Mouse (Mus musculus) MEL (cell line): ENCODE measurements at regions not wholly inside any gene's neighbourhood (a gene's known extent, or its start where the extent isn't known, plus 50 kb on each side); places are given as distances from the start of the nearest gene placed in this dataset.

ENCODE experiments used
- DNase-seq: peaks from one replicate; pipeline ENCODE4 v3.0.0; 2011; ENCODE audit warnings: low read depth, low spot score
- H3K27ac ChIP-seq: 2 replicates; pipeline ENCODE4 v1.5.1; 2012; ENCODE audit warnings: low read depth, mild to moderate bottlenecking, control low read depth, low read length, moderate library complexity; ENCODE audit not compliant: control insufficient read depth
- H3K27me3 ChIP-seq, 2 experiments: fragments of 150-350 bp in 1 of 2; sonication (generic) in 1 of 2; 2 replicates each; pipeline ENCODE4 v1.6.1; 2012; ENCODE audit warnings: low read length in 2 of 2, mild to moderate bottlenecking in 2 of 2, improper control_type of control experiment in 1 of 2, moderate library complexity in 1 of 2; ENCODE audit not compliant: insufficient read depth in 2 of 2, control insufficient read depth in 1 of 2
- H3K36me3 ChIP-seq, 2 experiments: 2 replicates each; pipeline ENCODE4 v1.6.1; 2012 to 2014; ENCODE audit warnings: low read length in 2 of 2, improper control_type of control experiment in 1 of 2, inconsistent platforms in 1 of 2, mild to moderate bottlenecking in 1 of 2; ENCODE audit not compliant: insufficient read depth in 2 of 2, control insufficient read depth in 1 of 2
- H3K4me1 ChIP-seq, 2 experiments: fragments of 150-350 bp in 1 of 2; sonication (generic) in 1 of 2; 2 replicates each; pipeline ENCODE4 v1.6.1; 2012; ENCODE audit warnings: low read length in 2 of 2, improper control_type of control experiment in 1 of 2, mild to moderate bottlenecking in 1 of 2; ENCODE audit not compliant: insufficient read depth in 2 of 2, control insufficient read depth in 1 of 2
- H3K4me3 ChIP-seq, 2 experiments: fragments of 150-350 bp in 1 of 2; sonication (generic) in 1 of 2; 2 replicates each; pipeline ENCODE4 v1.5.1; 2012; ENCODE audit warnings: low read depth in 2 of 2, low read length in 2 of 2, mild to moderate bottlenecking in 2 of 2, moderate library complexity in 2 of 2, control low read depth in 1 of 2, improper control_type of control experiment in 1 of 2; ENCODE audit not compliant: control insufficient read depth in 1 of 2, insufficient read depth in 1 of 2
- H3K79me2 ChIP-seq: 2 replicates; pipeline ENCODE4 v1.6.1; 2012; ENCODE audit warnings: mild to moderate bottlenecking, low read length, moderate library complexity; ENCODE audit not compliant: control insufficient read depth, poor library complexity, insufficient read depth
- H3K9ac ChIP-seq: 2 replicates; pipeline ENCODE4 v1.6.1; 2012; ENCODE audit warnings: low read depth, mild to moderate bottlenecking, control low read depth, low read length, moderate library complexity; ENCODE audit not compliant: control insufficient read depth, poor library complexity, severe bottlenecking
- H3K9me3 ChIP-seq: fragments of 150-350 bp; sonication (generic); replicated peaks from 2 replicates; pipeline ENCODE4 v1.6.1; 2012; ENCODE audit warnings: mild to moderate bottlenecking, low read length, improper control_type of control experiment, moderate library complexity; ENCODE audit not compliant: insufficient read depth
- BHLHE40 ChIP-seq: IDR thresholded peaks from 2 replicates; pipeline ENCODE4 v1.6.1; 2012; ENCODE audit warnings: low read depth, mild to moderate bottlenecking, inconsistent platforms, low read length, improper control_type of control experiment, borderline replicate concordance
- CHD1 ChIP-seq: IDR thresholded peaks from 2 replicates; pipeline ENCODE4 v1.6.1; 2012; ENCODE audit warnings: low read depth, mild to moderate bottlenecking, inconsistent platforms, low read length, improper control_type of control experiment
- CHD2 ChIP-seq: IDR thresholded peaks from 2 replicates; pipeline ENCODE4 v1.6.1; 2011; ENCODE audit warnings: low read length, improper control_type of control experiment
- E2F4 ChIP-seq: IDR thresholded peaks from 2 replicates; pipeline ENCODE4 v1.6.1; 2011; ENCODE audit warnings: low read depth, low read length, improper control_type of control experiment, borderline replicate concordance
- ELF1 ChIP-seq: IDR thresholded peaks from 2 replicates; pipeline ENCODE4 v1.6.1; 2014; ENCODE audit warnings: low read depth, mild to moderate bottlenecking, inconsistent platforms, low read length, improper control_type of control experiment, moderate library complexity
- EP300 ChIP-seq, 2 experiments: IDR thresholded peaks; 2 replicates each; pipeline ENCODE4 v1.6.1; 2011; ENCODE audit warnings: improper control_type of control experiment in 2 of 2, low read length in 2 of 2, low read depth in 1 of 2, mild to moderate bottlenecking in 1 of 2
- ETS1 ChIP-seq: IDR thresholded peaks from 2 replicates; pipeline ENCODE4 v1.6.1; 2012; ENCODE audit warnings: low read depth, mild to moderate bottlenecking, inconsistent platforms, low read length, improper control_type of control experiment, moderate library complexity
- GATA1 ChIP-seq: IDR thresholded peaks from 2 replicates; pipeline ENCODE4 v1.6.1; 2011; ENCODE audit warnings: low read depth, low read length, improper control_type of control experiment
- JUND ChIP-seq: IDR thresholded peaks from 2 replicates; pipeline ENCODE4 v1.6.1; 2011; ENCODE audit warnings: low read depth, mild to moderate bottlenecking, improper control_type of control experiment, low read length
- KAT2A ChIP-seq: conservative IDR thresholded peaks from 2 replicates; pipeline ENCODE4 v1.6.1; 2012; ENCODE audit warnings: low read depth, low read length, improper control_type of control experiment, inconsistent platforms
- MAFK ChIP-seq: IDR thresholded peaks from 2 replicates; pipeline ENCODE4 v1.6.1; 2011; ENCODE audit warnings: low read depth, mild to moderate bottlenecking, low read length, improper control_type of control experiment, borderline replicate concordance
- MAZ ChIP-seq: IDR thresholded peaks from 2 replicates; pipeline ENCODE4 v1.6.1; 2012; ENCODE audit warnings: low read depth, mild to moderate bottlenecking, inconsistent platforms, low read length, improper control_type of control experiment
- MEF2A ChIP-seq: IDR thresholded peaks from 2 replicates; pipeline ENCODE4 v1.6.1; 2014; ENCODE audit warnings: low read depth, mild to moderate bottlenecking, inconsistent platforms, low read length, improper control_type of control experiment; ENCODE audit not compliant: poor library complexity, insufficient replicate concordance, severe bottlenecking; ENCODE audit errors: extremely low read depth
- MXI1 ChIP-seq: IDR thresholded peaks from 2 replicates; pipeline ENCODE4 v1.6.1; 2011; ENCODE audit warnings: mild to moderate bottlenecking, low read depth, low read length, improper control_type of control experiment
- MYB ChIP-seq: IDR thresholded peaks from 2 replicates; pipeline ENCODE4 v1.6.1; 2011; ENCODE audit warnings: mild to moderate bottlenecking, low read depth, low read length, improper control_type of control experiment
- MYC ChIP-seq: IDR thresholded peaks from 2 replicates; pipeline ENCODE4 v1.6.1; 2011; ENCODE audit warnings: low read depth, mild to moderate bottlenecking, low read length, improper control_type of control experiment, moderate library complexity
- NELFE ChIP-seq: IDR thresholded peaks from 2 replicates; pipeline ENCODE4 v1.6.1; 2011; ENCODE audit warnings: low read depth, low read length, improper control_type of control experiment
- POLR2AphosphoS2 ChIP-seq: IDR thresholded peaks from 2 replicates; pipeline ENCODE4 v1.6.1; 2011; ENCODE audit warnings: low read length, improper control_type of control experiment
- RCOR1 ChIP-seq: IDR thresholded peaks from 2 replicates; pipeline ENCODE4 v1.6.1; 2012; ENCODE audit warnings: low read depth, mild to moderate bottlenecking, inconsistent platforms, low read length, improper control_type of control experiment
- SIN3A ChIP-seq: IDR thresholded peaks from 2 replicates; pipeline ENCODE4 v1.6.1; 2012; ENCODE audit warnings: low read length, improper control_type of control experiment, inconsistent platforms
- SMC3 ChIP-seq: IDR thresholded peaks from 2 replicates; pipeline ENCODE4 v1.6.1; 2011; ENCODE audit warnings: low read depth, low read length, improper control_type of control experiment
- TCF12 ChIP-seq: IDR thresholded peaks from 2 replicates; pipeline ENCODE4 v1.6.1; 2014; ENCODE audit warnings: low read depth, mild to moderate bottlenecking, inconsistent platforms, low read length, improper control_type of control experiment, moderate library complexity
- USF1 ChIP-seq: IDR thresholded peaks from 2 replicates; pipeline ENCODE4 v1.6.1; 2014; ENCODE audit warnings: low read depth, mild to moderate bottlenecking, inconsistent platforms, low read length, improper control_type of control experiment, moderate library complexity
- ZC3H11A ChIP-seq: IDR thresholded peaks from 2 replicates; pipeline ENCODE4 v1.6.1; 2012; ENCODE audit warnings: low read depth, mild to moderate bottlenecking, inconsistent platforms, low read length, improper control_type of control experiment

- Histone ChIP-seq H3K9ac (peak overlapping the region; percentile 12; the same call in 1 of the 2 replicates), H3K4me3 (no peak overlapping the region), H3K27me3 (no peaks in the 10 kb centered on the region), H3K9me3 (no peaks in the 10 kb centered on the region), H3K36me3 (peaks cover 0 to 7% of the 10 kb centered on the region in 2 experiments; a peak in 2 of 4 replicates), H3K4me1 (peaks cover 2 to 10% of the 10 kb centered on the region in 2 experiments; a peak in 2 of 4 replicates), H3K79me2 (no peaks in the 10 kb centered on the region), H3K27ac (peak overlapping the region; percentile 16; the same call in 1 of the 2 replicates)
- TF ChIP-seq MAFK (peak; percentile 69; the same call in 1 of the 2 replicates), MYC (peak; percentile 73), ETS1 (peak; percentile 49; the same call in 1 of the 2 replicates), RCOR1 (peak; percentile 37; the same call in 1 of the 2 replicates), KAT2A (no peak), ELF1 (peak; percentile 66; the same call in 1 of the 2 replicates), GATA1 (peak; percentile 11; the same call in 1 of the 2 replicates), SIN3A (no peak), TCF12 (peak; percentile 14; the same call in 1 of the 2 replicates), ZC3H11A (peak; percentile 26), EP300 (IDR thresholded peaks at IDR 0.05; ENCODE audit: low read depth in 1 of 2, low read length in 2 of 2) (peak; percentile 68 to 69), MXI1 (0 out of 2 replicates have a peak, but pooled peaks have one; percentile 28), CHD1 (no peak)
- DNase-seq = peak; percentile 84
Observed at GRCm38 (mm10) chr15:17962778-17963177, 856.0 kb upstream of the Cdh10 start.

DNA sequence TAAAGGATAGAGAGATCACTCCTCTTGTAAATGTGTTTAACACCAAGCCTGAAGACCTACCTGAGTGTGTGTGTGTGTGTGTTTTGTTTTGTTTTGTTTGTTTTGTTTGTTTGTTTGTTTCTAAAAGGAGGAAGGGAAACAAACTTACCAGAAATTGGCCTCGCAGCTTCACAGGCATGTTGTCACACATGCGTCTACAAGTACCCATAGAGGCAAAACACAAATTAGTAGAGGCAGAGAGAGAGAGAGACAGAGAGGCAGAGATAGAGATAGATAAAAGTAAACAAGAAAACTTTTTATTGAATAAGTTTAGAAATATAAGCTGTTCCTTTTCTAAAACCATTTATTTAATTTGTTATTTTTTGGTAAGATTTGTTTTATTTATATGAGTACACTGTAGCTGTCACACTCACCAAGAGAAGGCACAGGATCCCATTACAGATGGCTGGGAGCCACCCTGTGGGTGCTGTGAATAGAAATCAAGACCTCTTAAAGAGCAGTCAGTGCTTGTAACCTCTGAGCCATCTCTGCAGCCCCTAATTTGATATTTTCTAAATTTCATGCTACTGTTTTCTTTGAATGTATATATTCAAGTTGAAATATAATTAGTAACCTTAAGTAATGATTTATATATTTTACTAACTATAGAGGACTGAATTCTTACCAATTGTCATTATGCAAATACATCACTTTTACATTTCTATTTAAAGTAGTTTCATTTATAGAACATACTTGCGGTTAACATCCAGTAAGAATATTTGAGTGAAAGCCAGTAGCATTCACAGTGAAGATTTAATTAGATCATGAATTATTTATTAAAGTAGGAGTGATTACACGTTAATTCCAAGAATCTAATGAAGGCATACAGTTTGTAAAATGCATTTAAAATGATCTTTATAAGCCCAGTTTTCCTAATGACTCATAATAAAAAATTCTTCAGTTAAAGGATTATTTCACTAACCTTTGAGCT is 855.2 kb upstream of the Cdh10 start:
- Histone ChIP-seq H3K27ac (peak overlapping the region; percentile 16; the same call in 1 of the 2 replicates), H3K79me2 (no peaks in the 10 kb centered on the region), H3K9me3 (no peaks in the 10 kb centered on the region), H3K36me3 (peaks cover 0 to 7% of the 10 kb centered on the region in 2 experiments; a peak in 2 of 4 replicates), H3K4me3 (no peak overlapping the region)
- no peak for TF ChIP-seq MAZ
- no peak for TF ChIP-seq MYB
- TF ChIP-seq ELF1 = no peak
- TF ChIP-seq MEF2A = no peak
- no peak for TF ChIP-seq POLR2AphosphoS2
- TF ChIP-seq CHD2 = no peak
- TF ChIP-seq SMC3 = no peak
- no peak for TF ChIP-seq MYC
- TF ChIP-seq USF1 = no peak
- no peak for TF ChIP-seq E2F4
- no peak for TF ChIP-seq ETS1
- no peak for TF ChIP-seq BHLHE40
- TF ChIP-seq SIN3A = no peak
- TF ChIP-seq JUND = no peak
- TF ChIP-seq NELFE = no peak
- no peak for TF ChIP-seq GATA1
- TF ChIP-seq, all 39 proteins: peak for 0
- peaks cover 2 to 10% of the 10 kb centered on the region in 2 experiments; a peak in 2 of 4 replicates for H3K4me1 ChIP-seq
- peak; percentile 20 for DNase-seq
- H3K27me3 ChIP-seq = no peaks in the 10 kb centered on the region
- H3K9ac ChIP-seq = no peak overlapping the region
